Comparison of ENCODE assay signal across 15 mouse cellular contexts in the genomic region with DNA sequence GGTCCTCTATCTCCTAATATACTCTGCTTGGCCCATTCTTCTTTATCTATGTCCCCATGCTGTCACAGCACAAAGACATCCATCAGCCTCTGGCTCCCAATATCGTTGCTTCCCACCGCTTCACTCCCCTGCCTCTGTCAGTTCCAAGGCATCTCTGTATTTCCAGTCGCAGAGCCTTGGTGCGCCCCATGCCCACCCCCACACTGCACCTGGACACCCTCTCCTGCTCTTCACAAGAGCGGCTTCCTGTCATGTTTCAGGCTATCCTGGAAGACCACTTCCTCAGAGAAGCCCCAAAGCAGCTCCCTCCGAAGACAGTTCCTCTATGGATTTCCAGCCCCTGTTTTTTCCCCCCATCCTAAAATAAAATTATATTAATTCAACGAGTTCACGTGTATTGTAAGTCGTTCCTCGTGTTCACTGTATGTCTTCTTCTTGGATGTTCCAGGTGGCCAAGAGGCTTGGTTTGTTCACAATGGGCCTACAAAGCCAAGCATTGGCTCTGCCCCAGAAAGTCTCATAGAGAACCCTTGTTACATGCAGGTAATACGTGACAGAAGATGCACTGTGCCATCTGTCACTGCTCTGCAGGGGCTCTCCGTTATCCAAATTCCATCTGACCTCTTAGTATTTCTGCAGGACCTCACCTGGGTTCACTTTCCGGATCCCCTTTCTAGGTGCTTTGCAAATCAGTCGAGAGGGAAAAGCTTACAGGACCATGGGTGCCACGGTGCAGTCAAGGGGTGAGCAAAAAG.
DNase-seq lines count a peak whose midpoint lies in the region.
"Had no signal": no experiment of that assay in that cellular context is flagged by ENCODE, and none has a peak within 500 bp of the region (broad histone marks: within the 10 kb centered on the region; RNA-seq: fewer than 3 reads in every experiment).

No protein-coding gene starts in this region.

- peak; percentile 12 for DNase-seq in thymus, postnatal 14 days
- no peak for DNase-seq in thymus, adult 18-20 months
- DNase-seq in cerebellum, adult 18-20 months = peak; percentile 85 to 86
- peak; percentile 91 for DNase-seq in cerebellum, adult 9-11 months
- peak; percentile 84 to 90 for DNase-seq in cerebellum, postnatal 36 days
- no peak for DNase-seq in spleen, postnatal 14 days (ENCODE audit: low spot score in 2 of 2)
- no peak for DNase-seq in retina, postnatal 1 day
- DNase-seq in frontal cortex, postnatal 25 days (ENCODE audit: low spot score in 2 of 2) = no peak
- DNase-seq: adrenal gland, adult 2 months; adrenal gland, postnatal 25 days; embryo, embryonic 11 days; gastrocnemius, adult 2 months; gastrocnemius, postnatal 25 days; heart, postnatal 36 days; kidney, adult 11 months had no signal

Comparison
In these comparisons a context has a peak if more than half of its experiments do, and no peak if none do; other contexts are left out.
1. DNase-seq: peak in thymus, postnatal 14 days (single experiment), cerebellum, adult 18-20 months (2 of 2), cerebellum, adult 9-11 months (single experiment) and cerebellum, postnatal 36 days (2 of 2); none in thymus, adult 18-20 months (0 of 2), spleen, postnatal 14 days (0 of 2), retina, postnatal 1 day (single experiment) and frontal cortex, postnatal 25 days (0 of 2).